Mouse (Mus musculus) forebrain, embryonic 14.5 days (tissue): ENCODE results near the gene Ccdc65. TPM values are rescaled to one million over a fixed set of nuclear protein-coding genes. Genes with fewer than 3 reads are reported as not detected.

Source experiments
- ATAC-seq: fragments of 200-750 bp; cut with Nextera tagmentation; 2 replicates; pipeline ENCODE4 v1.8.0; 2017; ENCODE audit warnings: mild to moderate bottlenecking, moderate library complexity
- DNase-seq: peaks from one replicate; pipeline ENCODE4 v3.0.0-alpha.2; 2015; ENCODE audit warnings: low spot score
- H3K27ac ChIP-seq: fragments of 300-500 bp; sonication (generic); 2 replicates; pipeline ENCODE4 v1.5.1; 2014; ENCODE audit warnings: low read depth, mild to moderate bottlenecking, control low read depth, low read length, moderate library complexity
- H3K27me3 ChIP-seq: fragments of 300-500 bp; sonication (generic); replicated peaks from 2 replicates; pipeline ENCODE4 v1.6.1; 2014; ENCODE audit warnings: low read length, control low read depth, mixed read lengths; ENCODE audit not compliant: control insufficient read depth, insufficient read depth
- H3K36me3 ChIP-seq: fragments of 300-500 bp; sonication (generic); 2 replicates; pipeline ENCODE4 v1.6.1; 2014; ENCODE audit warnings: low read length, control low read depth; ENCODE audit not compliant: control insufficient read depth, insufficient read depth
- H3K4me1 ChIP-seq: fragments of 300-500 bp; sonication (generic); 2 replicates; pipeline ENCODE4 v1.6.1; 2014; ENCODE audit warnings: antibody characterized with exemption, low read length, control low read depth; ENCODE audit not compliant: control insufficient read depth, insufficient read depth
- H3K4me2 ChIP-seq: fragments of 300-500 bp; sonication (generic); 2 replicates; pipeline ENCODE4 v1.6.1; 2014; ENCODE audit warnings: mild to moderate bottlenecking, control low read depth, low read length
- H3K4me3 ChIP-seq: fragments of 300-500 bp; sonication (generic); 2 replicates; pipeline ENCODE4 v1.5.1; 2014; ENCODE audit warnings: low read depth, low read length, control low read depth
- H3K9ac ChIP-seq: fragments of 300-500 bp; sonication (generic); 2 replicates; pipeline ENCODE4 v1.6.1; 2014; ENCODE audit warnings: mild to moderate bottlenecking, low read length, control low read depth, moderate library complexity
- H3K9me3 ChIP-seq: fragments of 300-500 bp; sonication (generic); replicated peaks from 2 replicates; pipeline ENCODE4 v1.6.1; 2016; ENCODE audit warnings: low read length, control low read depth, mixed read lengths; ENCODE audit not compliant: control insufficient read depth
- WGBS: fragments of 180-500 bp; shearing (Covaris S2); extraction: QIAGEN DNeasy Blood & Tissue Kit; methylation state at CpG from one replicate; pipeline ENCODE4 v1.1.7; 2014; 5-methylcytosine and 5-hydroxymethylcytosine counted together
- polyA plus RNA-seq: library from polyadenylated mRNA; unstranded; fragments of >200 nt; fragmentation: Nextera tagmentation; extraction: Ambion mirVana; gene quantifications from 2 replicates; pipeline ENCODE4 v1.2.1, GENCODE M21; 2014

Gene Ccdc65
- polyA plus RNA-seq, 1 experiment from 2014 or later: 3.3 TPM

DNA sequence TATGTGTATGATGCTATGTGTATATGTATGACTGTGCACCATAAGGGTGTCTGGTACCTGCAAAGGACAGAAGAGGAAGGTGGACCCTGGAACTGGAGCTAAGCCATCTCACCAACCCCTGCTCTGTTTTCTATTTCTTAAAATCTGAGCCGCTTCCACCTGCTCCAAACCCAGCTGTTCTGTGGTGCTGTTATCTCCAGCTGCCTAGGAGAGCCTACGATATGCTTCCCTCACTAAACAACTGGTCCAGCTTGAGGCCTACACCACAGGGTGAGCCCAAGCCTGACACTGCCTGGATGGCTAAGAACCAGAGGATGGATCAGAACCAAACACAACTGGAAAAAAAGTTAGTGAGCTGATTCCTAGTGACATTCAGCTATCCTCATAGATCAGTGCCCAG, 46.1 kb downstream of the Ccdc65 start:
- Histone ChIP-seq H3K9ac (no peak overlapping the region), H3K4me2 (no peak overlapping the region), H3K27ac (no peak overlapping the region), H3K4me1 (no peaks in the 10 kb centered on the region), H3K36me3 (peaks cover 15% of the 10 kb centered on the region), H3K4me3 (no peak overlapping the region), H3K9me3 (no peaks in the 10 kb centered on the region), H3K27me3 (no peaks in the 10 kb centered on the region)
- no peak for DNase-seq
- ATAC-seq: no peak
- 90% methylated on average over 2 of the region's 2 CpGs for WGBS

DNA sequence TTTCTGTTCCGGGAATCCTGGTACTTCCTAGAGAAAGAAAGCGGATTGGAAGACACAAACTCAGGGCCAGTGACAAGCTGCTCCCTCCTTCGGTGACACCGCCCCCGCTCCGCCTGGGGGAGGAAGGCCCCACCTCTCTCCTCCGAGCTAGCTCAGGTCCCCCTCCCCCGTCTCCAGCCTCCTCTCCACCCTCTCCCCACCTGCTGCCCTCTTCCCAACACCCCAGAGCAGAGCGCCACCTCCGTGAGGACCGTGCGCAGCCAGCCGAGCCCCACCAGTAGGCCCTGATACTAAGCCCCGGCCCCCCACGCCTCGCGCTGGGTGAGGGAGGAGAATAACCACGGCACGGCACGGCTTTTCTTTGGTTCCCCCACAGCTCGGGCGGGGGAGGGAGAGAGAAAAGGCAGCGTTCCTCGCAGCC, 54.2 kb downstream of the Ccdc65 start:
- Histone ChIP-seq H3K27ac (peak overlapping the region; percentile 86), H3K36me3 (peaks cover 31% of the 10 kb centered on the region), H3K4me3 (peak overlapping the region; percentile 97), H3K9ac (peak overlapping the region; percentile 96), H3K27me3 (peaks cover 3% of the 10 kb centered on the region; the same call in 1 of the 2 replicates), H3K4me1 (peaks cover 10% of the 10 kb centered on the region), H3K9me3 (no peaks in the 10 kb centered on the region), H3K4me2 (peak overlapping the region; percentile 80)
- WGBS: under 1% methylated on average over 24 of the region's 24 CpGs
- peak; percentile 82 for DNase-seq
- peak; percentile 67 for ATAC-seq

DNA sequence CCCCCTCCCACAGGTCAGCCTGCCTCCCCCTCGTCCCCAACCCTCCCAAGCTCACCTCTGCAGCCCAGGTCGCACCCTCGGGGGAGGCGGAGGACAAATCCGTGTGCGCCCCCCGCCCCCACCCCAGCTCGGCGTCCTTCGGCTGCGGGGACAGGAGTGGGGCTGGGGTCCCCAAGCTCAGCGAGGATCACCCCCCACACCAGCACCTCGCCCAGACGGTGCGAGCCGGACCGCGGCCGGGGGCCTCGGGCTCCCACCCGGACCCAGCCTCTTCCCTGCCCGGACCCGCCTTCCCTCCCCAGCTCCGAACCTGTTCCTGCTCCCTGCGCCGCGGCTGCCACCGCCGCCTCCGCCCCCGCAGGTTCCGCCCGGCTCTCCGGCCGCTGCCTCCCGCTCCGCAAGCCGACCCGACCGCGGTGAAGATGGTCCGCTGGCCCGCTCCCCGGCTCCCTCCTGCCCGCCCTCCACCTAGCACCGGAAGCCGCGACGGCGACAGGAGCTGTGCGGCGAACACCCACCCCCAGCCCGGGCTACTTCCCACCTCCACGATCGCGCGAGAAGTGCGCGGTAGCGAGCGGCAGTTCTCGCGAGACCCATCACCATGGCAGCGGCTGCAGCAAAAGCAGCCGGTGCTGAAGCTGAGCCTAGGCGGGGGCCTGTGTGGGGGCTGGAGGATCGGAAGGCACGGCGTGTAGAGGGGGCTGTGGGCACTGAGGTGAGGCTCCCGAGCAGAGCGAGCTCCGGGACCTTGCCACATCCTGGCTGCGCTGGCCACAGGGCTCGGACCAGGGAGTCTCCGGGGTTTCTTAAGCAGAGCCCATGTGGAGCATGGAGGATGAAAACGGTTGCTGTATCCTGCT, 54.9 kb downstream of the Ccdc65 start, which contains the start of gene Arf3:
TSS of gene Arf3 (minus strand) at position 545 of the 860 bp plus-strand sequence.
- Histone ChIP-seq H3K9ac (peak within 1 kb of the TSS; percentile 96), H3K4me2 (peak within 1 kb of the TSS; percentile 80), H3K4me1 (peaks cover 10% of the 10 kb centered on the region), H3K4me3 (peak within 1 kb of the TSS; percentile 97), H3K27ac (peak within 1 kb of the TSS; percentile 86), H3K27me3 (peaks cover 3% of the 10 kb centered on the region; the same call in 1 of the 2 replicates), H3K9me3 (no peaks in the 10 kb centered on the region), H3K36me3 (peaks cover 28% of the 10 kb centered on the region)
- under 1% methylated on average over 67 of the region's 76 CpGs for WGBS
- DNase-seq (peak; percentile 98), ATAC-seq (peak; percentile 97)

DNA sequence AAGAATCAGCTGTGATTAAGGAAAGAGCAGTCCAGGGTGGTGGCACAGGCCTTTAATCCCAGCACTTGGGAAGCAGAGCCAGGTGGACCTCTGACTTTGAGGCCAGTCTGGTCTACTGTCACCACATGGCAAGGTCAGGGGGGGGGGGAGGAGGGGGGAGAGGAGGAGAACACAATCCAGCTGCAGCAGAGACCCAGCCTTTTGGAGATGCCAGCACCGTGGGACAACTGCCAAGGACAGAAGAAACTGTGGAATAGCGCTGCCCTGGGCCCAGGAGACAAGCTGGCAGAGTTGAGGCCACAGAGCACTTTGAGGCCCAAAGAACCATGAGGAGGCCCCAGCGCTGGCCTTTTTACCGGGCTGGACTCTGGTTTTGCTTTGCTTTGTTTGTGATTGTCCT, 57.9 kb downstream of the Ccdc65 start:
- no peak overlapping the region for H3K4me3 ChIP-seq
- H3K9me3 ChIP-seq: no peaks in the 10 kb centered on the region
- no peak overlapping the region for H3K4me2 ChIP-seq
- ATAC-seq (no peak), DNase-seq (no peak)
- H3K9ac ChIP-seq: no peak overlapping the region
- 68% methylated on average over 4 of the region's 4 CpGs for WGBS
- H3K27me3 ChIP-seq: peaks cover 15% of the 10 kb centered on the region
- H3K27ac ChIP-seq: no peak overlapping the region
- H3K4me1 ChIP-seq: peaks cover 10% of the 10 kb centered on the region
- H3K36me3 ChIP-seq: 0 out of 2 replicates have a peak, but pooled peaks cover 1% of the 10 kb centered on the region

DNA sequence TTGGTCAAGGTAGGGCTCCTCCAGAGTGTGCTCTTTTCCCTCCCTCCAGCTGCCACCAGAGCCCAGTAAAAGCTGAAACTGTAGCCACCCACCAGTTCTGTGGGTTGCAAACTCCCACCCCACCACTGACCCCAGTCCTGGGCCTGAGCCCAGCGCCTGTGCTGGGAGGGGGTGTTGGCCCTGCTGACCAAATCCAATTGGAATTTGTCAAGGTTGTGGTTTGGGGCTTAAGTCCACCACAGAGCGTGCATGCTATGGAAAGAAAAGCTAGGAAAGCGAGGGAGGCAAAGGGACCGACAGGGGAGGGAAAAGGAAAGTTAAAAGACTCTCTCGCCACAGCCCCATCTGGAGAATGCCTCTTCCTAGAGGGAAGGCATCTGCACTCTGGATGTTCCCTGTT, 60.3 kb downstream of the Ccdc65 start:
- ATAC-seq: no peak
- no peak overlapping the region for H3K4me3 ChIP-seq
- WGBS: 16% methylated on average over 5 of the region's 5 CpGs
- DNase-seq: no peak
- H3K27me3 ChIP-seq: peaks cover 39% of the 10 kb centered on the region
- no peaks in the 10 kb centered on the region for H3K36me3 ChIP-seq
- peaks cover 5% of the 10 kb centered on the region; the same call in 1 of the 2 replicates for H3K4me1 ChIP-seq
- no peak overlapping the region for H3K9ac ChIP-seq
- no peaks in the 10 kb centered on the region for H3K9me3 ChIP-seq
- no peak overlapping the region for H3K4me2 ChIP-seq
- H3K27ac ChIP-seq: no peak overlapping the region

DNA sequence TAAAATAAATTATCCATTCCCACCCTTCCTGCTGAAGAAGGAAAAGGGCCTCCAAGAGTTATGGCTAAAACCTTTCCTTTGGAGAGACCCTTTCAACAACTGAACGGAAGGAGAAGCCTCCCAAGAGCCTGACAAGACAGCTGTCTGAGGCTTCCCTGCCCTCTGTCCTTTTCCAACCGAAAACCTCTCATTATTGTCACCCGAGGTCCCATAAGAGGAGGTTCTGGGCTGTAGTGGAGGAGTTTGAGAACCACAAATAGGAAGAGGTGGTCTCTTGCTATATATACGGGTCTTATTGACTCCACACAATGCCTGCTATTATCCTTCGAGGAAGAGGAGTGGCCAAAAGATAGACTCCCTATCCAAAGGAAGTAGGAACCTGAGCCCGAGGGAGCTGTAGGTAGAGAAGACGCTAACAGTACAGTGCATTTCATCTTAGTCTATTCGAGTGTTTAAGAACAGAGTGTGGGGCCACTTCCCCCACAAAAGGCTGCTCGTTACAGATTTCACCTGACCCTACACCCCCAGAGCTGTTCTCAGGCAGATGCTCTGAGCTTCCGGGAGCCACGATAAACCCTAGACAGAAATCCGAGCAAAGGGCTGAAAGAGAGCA, 63.9 kb downstream of the Ccdc65 start:
- Histone ChIP-seq H3K4me3 (peak overlapping the region; percentile 17), H3K4me1 (no peaks in the 10 kb centered on the region), H3K4me2 (peak overlapping the region; percentile 36; the same call in 1 of the 2 replicates), H3K9ac (no peak overlapping the region), H3K27ac (no peak overlapping the region), H3K27me3 (peaks cover 75% of the 10 kb centered on the region), H3K9me3 (no peaks in the 10 kb centered on the region), H3K36me3 (no peaks in the 10 kb centered on the region)
- ATAC-seq: no peak
- 4% methylated on average over 12 of the region's 12 CpGs for WGBS
- DNase-seq: no peak

DNA sequence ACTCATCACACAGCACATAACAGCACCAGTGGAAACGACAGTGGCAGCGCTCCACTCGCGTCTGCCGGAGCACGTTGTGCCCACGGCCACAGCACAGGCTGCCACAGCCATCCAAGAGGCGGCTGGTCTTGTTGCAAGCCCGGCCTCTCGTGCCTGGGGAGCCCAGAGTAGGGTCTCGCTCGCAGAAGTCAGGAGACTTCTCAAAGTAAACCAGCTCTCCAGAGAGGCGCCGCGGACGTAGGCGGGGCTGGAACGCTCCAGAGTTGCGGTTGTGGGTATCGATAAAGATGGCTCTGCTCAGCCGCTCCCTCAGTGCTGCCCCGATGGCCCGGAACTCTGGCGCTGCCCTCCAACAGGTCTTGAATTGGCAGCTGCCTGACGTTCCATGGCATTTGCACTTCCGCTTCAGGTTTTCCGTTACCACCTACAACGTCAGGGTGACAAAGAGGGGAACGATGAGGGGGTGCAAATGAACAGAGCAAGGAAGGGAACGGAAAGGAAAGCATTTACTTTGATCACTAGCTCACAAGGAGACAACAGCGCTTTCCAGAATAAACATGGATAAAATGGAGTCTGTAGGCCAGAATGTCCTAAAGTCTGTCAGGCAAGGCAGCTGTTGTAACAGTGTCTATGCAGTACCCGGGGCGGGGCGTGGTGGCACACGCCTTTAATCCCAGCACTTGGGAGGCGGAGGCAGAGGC, 64.7 kb downstream of the Ccdc65 start:
- no peak for DNase-seq
- peaks cover 79% of the 10 kb centered on the region for H3K27me3 ChIP-seq
- no peaks in the 10 kb centered on the region for H3K36me3 ChIP-seq
- peak overlapping the region; percentile 36 for H3K4me2 ChIP-seq
- no peak for ATAC-seq
- 1% methylated on average over 36 of the region's 36 CpGs for WGBS
- no peak overlapping the region for H3K27ac ChIP-seq
- peak overlapping the region; percentile 40 for H3K9ac ChIP-seq
- peak overlapping the region; percentile 17 for H3K4me3 ChIP-seq
- H3K4me1 ChIP-seq: no peaks in the 10 kb centered on the region
- no peaks in the 10 kb centered on the region for H3K9me3 ChIP-seq
